ENCODE assay signal across 7 mouse cellular contexts in the genomic region with DNA sequence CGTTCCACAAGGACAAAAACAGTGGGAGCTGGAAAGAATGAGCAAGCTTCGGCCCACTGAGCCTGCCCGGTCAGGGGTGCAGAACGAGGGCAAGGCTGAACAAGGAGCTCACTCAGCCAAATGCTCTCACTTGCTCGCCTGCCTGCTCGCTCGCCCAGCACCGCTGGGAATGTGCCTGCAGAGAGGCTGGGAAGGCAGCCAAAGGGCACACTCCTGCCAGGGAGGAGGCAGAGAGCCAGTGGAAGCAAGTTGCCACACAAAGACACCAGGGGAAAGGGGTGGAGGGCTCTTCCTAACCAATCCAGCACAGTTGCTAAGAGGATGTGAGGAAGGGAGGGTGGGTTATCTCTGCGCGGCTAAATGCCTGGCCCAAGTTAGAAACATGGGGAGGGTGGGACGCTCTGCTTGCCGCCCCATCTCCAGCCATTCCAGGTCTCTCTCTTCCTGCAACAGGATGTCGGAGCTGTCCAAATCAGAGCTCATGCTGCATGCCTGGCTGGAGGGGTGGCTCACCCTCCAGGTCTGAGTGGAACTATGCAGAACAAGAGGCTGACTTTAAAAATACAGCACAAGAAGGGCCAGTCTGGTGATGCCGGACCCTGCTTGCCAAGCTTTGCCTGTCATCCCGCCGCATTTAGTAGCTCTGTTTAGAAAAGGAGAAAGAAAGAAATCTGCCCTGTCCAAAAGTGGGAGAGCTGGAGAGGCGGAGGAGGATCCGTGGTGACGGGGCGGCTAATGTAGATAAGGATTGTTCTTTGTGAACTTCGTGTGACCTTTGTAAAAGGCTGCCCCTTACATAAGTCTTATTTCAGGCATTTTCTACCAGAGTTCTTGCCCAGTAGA.
DNase-seq lines count a peak whose midpoint lies in the region; ATAC-seq and TF ChIP-seq lines count a peak whose summit lies in the region.

No protein-coding gene starts in this region.

- DNase-seq in brain, adult 2 months (ENCODE audit: low read depth, low spot score), result peak; percentile 97
- DNase-seq in fat pad, adult 2 months (ENCODE audit: extremely low read depth, low read depth, low spot score), result peak; percentile 43
- DNase-seq in heart, embryonic 10.5 days (ENCODE audit: low spot score), result peak; percentile 89
- peak; percentile 92 for DNase-seq in midbrain, postnatal 0 days (ENCODE audit: low spot score)
- peak; percentile 83 for DNase-seq in testis, postnatal 10 days (ENCODE audit: low spot score)

- peak; percentile 81 for ATAC-seq in kidney, embryonic 15.5 days (replicated peaks; ENCODE audit: low FRiP score)
- ATAC-seq in limb, embryonic 13.5 days (ENCODE audit: low FRiP score, low read depth), result peak; percentile 78
- ATAC-seq in midbrain, postnatal 0 days (ENCODE audit: low FRiP score), result peak; percentile 86

- H3K4me2 ChIP-seq in kidney, embryonic 15.5 days, result peak overlapping the region; percentile 58
- H3K4me2 ChIP-seq in limb, embryonic 13.5 days (replicated peaks), result peak overlapping the region; percentile 53
- H3K4me2 ChIP-seq in midbrain, postnatal 0 days (ENCODE audit: low read depth, low read length, poor library complexity, severe bottlenecking), result peak overlapping the region; percentile 40

- 6% methylated on average over 21 of the region's 21 CpGs for WGBS in heart, embryonic 10.5 days
- WGBS in kidney, embryonic 15.5 days, result 5% methylated on average over 21 of the region's 21 CpGs
- 31% methylated on average over 21 of the region's 21 CpGs for WGBS in limb, embryonic 13.5 days
- 17% methylated on average over 21 of the region's 21 CpGs for WGBS in midbrain, postnatal 0 days

- no peak overlapping the region for H3K9ac ChIP-seq in kidney, embryonic 15.5 days
- 0 out of 2 replicates have a peak overlapping the region, but pooled peaks have one; percentile 39 for H3K9ac ChIP-seq in limb, embryonic 13.5 days
- H3K9ac ChIP-seq in midbrain, postnatal 0 days (replicated peaks; ENCODE audit: low read length, poor library complexity, severe bottlenecking), result no peak overlapping the region; the same call in 1 of the 2 replicates

- H3K27me3 ChIP-seq in heart, embryonic 10.5 days (ENCODE audit: insufficient read depth, poor library complexity, severe bottlenecking), result no peaks in the 10 kb centered on the region
- no peaks in the 10 kb centered on the region for H3K27me3 ChIP-seq in kidney, embryonic 15.5 days
- no peaks in the 10 kb centered on the region for H3K27me3 ChIP-seq in limb, embryonic 13.5 days
- H3K27me3 ChIP-seq in midbrain, postnatal 0 days (ENCODE audit: insufficient read depth, low read length), result no peaks in the 10 kb centered on the region

- H3K9me3 ChIP-seq in heart, embryonic 10.5 days, result no peaks in the 10 kb centered on the region
- no peaks in the 10 kb centered on the region for H3K9me3 ChIP-seq in kidney, embryonic 15.5 days (replicated peaks)
- no peaks in the 10 kb centered on the region for H3K9me3 ChIP-seq in limb, embryonic 13.5 days
- no peaks in the 10 kb centered on the region for H3K9me3 ChIP-seq in midbrain, postnatal 0 days (ENCODE audit: low read length)

- H3K36me3 ChIP-seq in heart, embryonic 10.5 days, result 0 out of 2 replicates have a peak, but pooled peaks cover 3% of the 10 kb centered on the region
- H3K36me3 ChIP-seq in kidney, embryonic 15.5 days, result no peaks in the 10 kb centered on the region
- no peaks in the 10 kb centered on the region for H3K36me3 ChIP-seq in limb, embryonic 13.5 days
- H3K36me3 ChIP-seq in midbrain, postnatal 0 days (ENCODE audit: insufficient read depth, low read length), result peaks cover 5% of the 10 kb centered on the region; the same call in 1 of the 2 replicates

- TF ChIP-seq CTCF in midbrain, postnatal 0 days (IDR thresholded peaks at IDR 0.05), result no peak

- peak overlapping the region; percentile 91 for H3K27ac ChIP-seq in heart, embryonic 10.5 days
- peak overlapping the region; percentile 93 for H3K27ac ChIP-seq in kidney, embryonic 15.5 days
- peak overlapping the region; percentile 67; the same call in 1 of the 2 replicates for H3K27ac ChIP-seq in limb, embryonic 13.5 days
- peak overlapping the region; percentile 71 for H3K27ac ChIP-seq in midbrain, postnatal 0 days (ENCODE audit: low read depth, low read length)

- H3K4me3 ChIP-seq in heart, embryonic 10.5 days, result peak overlapping the region; percentile 50
- H3K4me3 ChIP-seq in kidney, embryonic 15.5 days (replicated peaks), result peak overlapping the region; percentile 13
- H3K4me3 ChIP-seq in limb, embryonic 13.5 days, result peak overlapping the region; percentile 10; the same call in 1 of the 2 replicates
- H3K4me3 ChIP-seq in midbrain, postnatal 0 days (ENCODE audit: low read depth, low read length), result peak overlapping the region; percentile 11; the same call in 1 of the 2 replicates

- peaks cover 46% of the 10 kb centered on the region for H3K4me1 ChIP-seq in heart, embryonic 10.5 days
- H3K4me1 ChIP-seq in kidney, embryonic 15.5 days, result peaks cover 57% of the 10 kb centered on the region
- peaks cover 21% of the 10 kb centered on the region for H3K4me1 ChIP-seq in limb, embryonic 13.5 days
- H3K4me1 ChIP-seq in midbrain, postnatal 0 days (ENCODE audit: insufficient read depth, low read length), result peaks cover 3% of the 10 kb centered on the region; the same call in 1 of the 2 replicates

Comparison
In these comparisons a context has a peak if more than half of its experiments do, and no peak if none do; other contexts are left out.
1. Peak in every context shown above with its lines: DNase-seq, ATAC-seq, H3K4me3 ChIP-seq and H3K27ac ChIP-seq.
2. DNase-seq: peak in every context shown above with its lines; median percentile 97 in brain, adult 2 months; 92 in midbrain, postnatal 0 days; 89 in heart, embryonic 10.5 days; 83 in testis, postnatal 10 days; 43 in fat pad, adult 2 months.